In the genomic region with DNA sequence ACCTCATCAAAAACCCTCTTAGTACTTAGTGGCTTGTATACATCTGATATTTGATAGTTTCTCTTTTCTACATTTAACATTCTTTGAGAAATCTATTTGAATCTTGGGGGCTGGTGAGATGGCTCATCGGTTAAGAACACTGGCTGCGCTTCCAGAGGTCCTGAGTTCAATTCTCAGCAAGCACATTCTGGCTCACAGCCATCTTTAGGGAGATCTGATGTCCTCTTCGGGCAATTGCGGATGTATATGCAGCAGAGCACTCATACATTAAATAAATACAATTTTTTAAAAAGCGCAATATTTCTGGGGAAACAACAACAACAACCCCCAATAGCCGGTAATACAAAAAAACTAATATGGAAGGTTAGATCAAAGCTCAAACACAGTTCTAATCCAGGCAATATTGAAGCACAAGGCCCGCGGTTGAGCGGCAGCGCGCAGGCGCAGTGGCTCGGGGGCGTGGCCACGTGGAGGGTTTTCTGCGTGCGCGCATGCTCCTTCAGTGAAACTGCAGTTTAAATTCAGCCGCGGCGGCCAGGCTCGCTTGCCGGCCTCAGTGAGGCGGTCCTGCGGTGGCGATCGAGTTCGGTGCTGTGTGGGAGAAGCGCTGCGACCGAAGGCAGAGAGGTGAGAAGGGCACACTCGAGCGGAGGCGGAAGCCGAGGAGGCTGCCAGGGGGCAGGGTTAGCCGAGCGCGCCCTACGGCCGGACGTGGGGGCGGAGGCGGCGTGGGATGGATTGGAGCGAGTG, we compare ENCODE assay signal across 8 mouse cellular contexts. TPM values are rescaled to one million over a fixed set of nuclear protein-coding genes. Genes with fewer than 3 reads are reported as not detected.
DNase-seq lines count a peak whose midpoint lies in the region; ATAC-seq and TF ChIP-seq lines count a peak whose summit lies in the region.

TSS of gene Ddx11 (plus strand) at position 455 of the 750 bp plus-strand sequence.

- DNase-seq in B cell, adult 2 months: peak; percentile 96 to 98
- DNase-seq in heart, adult 9 months (ENCODE audit: low spot score in 2 of 2): peak; percentile 83 to 91
- DNase-seq in kidney, adult 9 months: peak; percentile 93
- peak; percentile 90 for DNase-seq in limb, embryonic 14.5 days (ENCODE audit: low spot score)
- peak; percentile 72 to 90 for DNase-seq in spleen, adult 2 months (ENCODE audit: low read depth in 1 of 2, low spot score in 2 of 2)

- no peak for TF ChIP-seq CTCF in bone marrow macrophage, adult 2 months (IDR thresholded peaks at IDR 0.05; ENCODE audit: low read depth, low read length)
- TF ChIP-seq CTCF in spleen, adult 2 months (IDR thresholded peaks at IDR 0.05; ENCODE audit: extremely low read depth, insufficient read depth, insufficient read length, insufficient replicate concordance): no peak

- peaks cover 32% of the 10 kb centered on the region for H3K36me3 ChIP-seq in embryonic facial prominence, embryonic 15.5 days
- H3K36me3 ChIP-seq in limb, embryonic 14.5 days (ENCODE audit: control insufficient read depth, insufficient read depth, low read length): peaks cover 32% of the 10 kb centered on the region
- peaks cover 11% of the 10 kb centered on the region for H3K36me3 ChIP-seq in midbrain, embryonic 16.5 days (ENCODE audit: control insufficient read depth, insufficient read depth, low read length)
- peaks cover 14% of the 10 kb centered on the region for H3K36me3 ChIP-seq in spleen, adult 2 months (ENCODE audit: control insufficient read depth, insufficient read depth, low read length)

- peak within 1 kb of the TSS; percentile 93 for H3K27ac ChIP-seq in bone marrow macrophage, adult 2 months (ENCODE audit: insufficient read depth, low read depth, low read length)
- H3K27ac ChIP-seq in embryonic facial prominence, embryonic 15.5 days (replicated peaks): peak within 1 kb of the TSS; percentile 86
- peak within 1 kb of the TSS; percentile 80 for H3K27ac ChIP-seq in limb, embryonic 14.5 days (replicated peaks; ENCODE audit: low read depth, low read length)
- H3K27ac ChIP-seq in midbrain, embryonic 16.5 days (ENCODE audit: low read length): peak within 1 kb of the TSS; percentile 60; the same call in 1 of the 2 replicates
- peak within 1 kb of the TSS; percentile 98 for H3K27ac ChIP-seq in spleen, adult 2 months (ENCODE audit: insufficient read depth, low read length)

- TF ChIP-seq POLR2A in bone marrow macrophage, adult 2 months (IDR thresholded peaks at IDR 0.05; ENCODE audit: borderline replicate concordance, low read depth, low read length): no peak
- peak; percentile 87; the same call in 1 of the 2 replicates for TF ChIP-seq POLR2A in limb, embryonic 14.5 days (IDR thresholded peaks at IDR 0.05; ENCODE audit: borderline replicate concordance, extremely low read depth, insufficient read depth, insufficient read length)
- TF ChIP-seq POLR2A in spleen, adult 2 months (IDR thresholded peaks at IDR 0.05; ENCODE audit: low read depth, low read length): peak; percentile 44; the same call in 1 of the 2 replicates

- peak within 1 kb of the TSS; percentile 69 for H3K9ac ChIP-seq in embryonic facial prominence, embryonic 15.5 days
- H3K9ac ChIP-seq in limb, embryonic 14.5 days (ENCODE audit: low read depth, low read length, severe bottlenecking): peak within 1 kb of the TSS; percentile 60
- H3K9ac ChIP-seq in midbrain, embryonic 16.5 days (ENCODE audit: low read depth, low read length): peak within 1 kb of the TSS; percentile 71

- peak within 1 kb of the TSS; percentile 73 for H3K4me2 ChIP-seq in embryonic facial prominence, embryonic 15.5 days (replicated peaks)
- peak within 1 kb of the TSS; percentile 50 for H3K4me2 ChIP-seq in limb, embryonic 14.5 days (replicated peaks; ENCODE audit: low read depth, low read length, severe bottlenecking)
- H3K4me2 ChIP-seq in midbrain, embryonic 16.5 days (ENCODE audit: low read length): peak within 1 kb of the TSS; percentile 81

- ATAC-seq in embryonic facial prominence, embryonic 15.5 days (ENCODE audit: insufficient number of reproducible peaks, low FRiP score, low TSS enrichment, low read depth): peak; percentile 74
- ATAC-seq in limb, embryonic 14.5 days (ENCODE audit: low FRiP score, low read depth): peak; percentile 81
- ATAC-seq in midbrain, embryonic 16.5 days: peak; percentile 82

- H3K27me3 ChIP-seq in embryonic facial prominence, embryonic 15.5 days: no peaks in the 10 kb centered on the region
- no peaks in the 10 kb centered on the region for H3K27me3 ChIP-seq in limb, embryonic 14.5 days (ENCODE audit: control insufficient read depth, insufficient read depth, low read length)
- H3K27me3 ChIP-seq in midbrain, embryonic 16.5 days (ENCODE audit: control insufficient read depth, insufficient read depth, low read depth, low read length): no peaks in the 10 kb centered on the region
- no peaks in the 10 kb centered on the region; the same call in 1 of the 2 replicates for H3K27me3 ChIP-seq in spleen, adult 2 months (ENCODE audit: control insufficient read depth, insufficient read depth, low read length)

- peaks cover 18% of the 10 kb centered on the region for H3K4me1 ChIP-seq in bone marrow macrophage, adult 2 months (ENCODE audit: control insufficient read depth, insufficient read depth, low read length)
- H3K4me1 ChIP-seq in embryonic facial prominence, embryonic 15.5 days: peaks cover 15% of the 10 kb centered on the region; the same call in 1 of the 2 replicates
- peaks cover 8% of the 10 kb centered on the region for H3K4me1 ChIP-seq in limb, embryonic 14.5 days (ENCODE audit: control insufficient read depth, insufficient read depth, low read length)
- H3K4me1 ChIP-seq in midbrain, embryonic 16.5 days (ENCODE audit: control insufficient read depth, insufficient read depth, low read length): peaks cover 9% of the 10 kb centered on the region; the same call in 1 of the 2 replicates
- peaks cover 3% of the 10 kb centered on the region for H3K4me1 ChIP-seq in spleen, adult 2 months (ENCODE audit: control insufficient read depth, insufficient read depth, insufficient read length)

- H3K4me3 ChIP-seq in bone marrow macrophage, adult 2 months (ENCODE audit: insufficient read depth, low read length): peak within 1 kb of the TSS; percentile 97
- peak within 1 kb of the TSS; percentile 92 for H3K4me3 ChIP-seq in embryonic facial prominence, embryonic 15.5 days (replicated peaks)
- peak within 1 kb of the TSS; percentile 85 for H3K4me3 ChIP-seq in limb, embryonic 14.5 days (replicated peaks; ENCODE audit: low read length)
- peak within 1 kb of the TSS; percentile 88 for H3K4me3 ChIP-seq in midbrain, embryonic 16.5 days (ENCODE audit: low read depth, low read length)
- peak within 1 kb of the TSS; percentile 99 for H3K4me3 ChIP-seq in spleen, adult 2 months (ENCODE audit: extremely low read depth, insufficient read depth, insufficient read length)

- 5% methylated on average over 45 of the region's 45 CpGs for WGBS in embryonic facial prominence, embryonic 15.5 days
- WGBS in limb, embryonic 14.5 days: 6% methylated on average over 44 of the region's 45 CpGs
- 5% methylated on average over 45 of the region's 45 CpGs for WGBS in midbrain, embryonic 16.5 days
- WGBS in spleen, adult 2 months: 6% methylated on average over 45 of the region's 45 CpGs

- H3K9me3 ChIP-seq in embryonic facial prominence, embryonic 15.5 days (replicated peaks): no peaks in the 10 kb centered on the region
- H3K9me3 ChIP-seq in limb, embryonic 14.5 days (ENCODE audit: control insufficient read depth, low read length): no peaks in the 10 kb centered on the region
- H3K9me3 ChIP-seq in midbrain, embryonic 16.5 days (replicated peaks; ENCODE audit: control insufficient read depth, low read length, poor library complexity, severe bottlenecking): no peaks in the 10 kb centered on the region

RNA-seq across cellular contexts. Expression of gene Ddx11, which starts in this region (rescaled TPM):
- polyA plus RNA-seq in bone marrow macrophage, adult 2 months (2012; ENCODE audit: insufficient read depth, insufficient read length, missing spikeins): 6.6 and 8.3 TPM in 2 replicates
- polyA plus RNA-seq in embryonic facial prominence, embryonic 15.5 days (2015; fragmentation: Nextera tagmentation; extraction: Ambion mirVana): 15.0 and 16.9 TPM in 2 replicates
- polyA plus RNA-seq in limb, embryonic 14.5 days (2012; rRNA removed): 27.8 and 30.3 TPM in 2 replicates
- 13.1 and 15.3 TPM in 2 replicates for polyA plus RNA-seq in limb, embryonic 14.5 days (2014; fragmentation: Nextera tagmentation; extraction: Ambion mirVana)
- polyA plus RNA-seq in midbrain, embryonic 16.5 days (2015; fragmentation: Nextera tagmentation; extraction: Ambion mirVana): 4.0 and 4.5 TPM in 2 replicates
- polyA plus RNA-seq in spleen, adult 2 months (2012; rRNA removed): 6.7 and 7.3 TPM in 2 replicates

Comparison
In these comparisons a context has a peak if more than half of its experiments do, and no peak if none do; other contexts are left out.
1. Peak in every context shown above with its lines: DNase-seq, ATAC-seq, H3K4me3 ChIP-seq and H3K27ac ChIP-seq.